Mouse (Mus musculus): ENCODE data around the gene Shmt1.
A peak's percentile ranks its signal among the peaks of the same experiment; 100 is the strongest.

Gene Shmt1

DNA sequence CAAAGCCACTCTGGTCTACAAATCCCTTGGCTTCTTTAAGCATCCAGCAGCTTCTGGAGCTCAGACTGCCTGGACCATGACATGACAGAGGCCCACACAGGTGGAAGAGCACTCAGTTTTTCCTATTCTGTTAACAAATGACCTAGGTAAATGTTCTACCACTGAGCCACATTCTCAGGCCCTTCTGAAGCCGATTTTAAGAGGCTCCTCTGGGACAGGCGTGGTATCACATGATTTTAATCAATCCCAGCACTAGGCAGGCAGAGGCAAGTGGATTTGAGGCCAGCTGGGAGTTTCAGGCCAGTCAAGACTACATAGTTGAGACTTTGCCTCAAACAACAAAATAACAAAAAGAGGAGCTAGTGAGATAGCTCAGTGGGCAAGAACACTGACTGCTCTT lies 21.0 kb downstream of the Shmt1 start:
- no peak for DNase-seq (ENCODE audit: low spot score)

DNA sequence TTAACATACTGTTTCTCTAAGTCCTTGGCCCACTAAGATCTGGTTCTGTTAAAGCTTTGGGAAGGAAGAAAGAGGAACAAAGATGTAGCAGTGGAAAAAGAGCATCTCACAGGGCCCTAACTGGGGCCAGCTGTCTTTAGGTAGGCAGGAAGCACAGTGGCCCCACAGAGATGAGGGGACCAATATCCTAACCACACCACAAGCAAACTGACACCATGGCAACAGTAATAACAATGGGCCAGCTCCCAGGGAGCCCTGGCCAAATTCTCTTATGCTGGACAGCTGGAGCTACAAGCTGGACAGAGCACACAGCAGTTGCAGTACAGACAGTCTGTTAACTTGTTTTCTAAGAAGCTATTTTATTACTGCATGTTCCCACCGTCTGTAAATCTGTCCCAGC lies 23.9 kb downstream of the Shmt1 start:
- DNase-seq (ENCODE audit: low spot score): no peak

DNA sequence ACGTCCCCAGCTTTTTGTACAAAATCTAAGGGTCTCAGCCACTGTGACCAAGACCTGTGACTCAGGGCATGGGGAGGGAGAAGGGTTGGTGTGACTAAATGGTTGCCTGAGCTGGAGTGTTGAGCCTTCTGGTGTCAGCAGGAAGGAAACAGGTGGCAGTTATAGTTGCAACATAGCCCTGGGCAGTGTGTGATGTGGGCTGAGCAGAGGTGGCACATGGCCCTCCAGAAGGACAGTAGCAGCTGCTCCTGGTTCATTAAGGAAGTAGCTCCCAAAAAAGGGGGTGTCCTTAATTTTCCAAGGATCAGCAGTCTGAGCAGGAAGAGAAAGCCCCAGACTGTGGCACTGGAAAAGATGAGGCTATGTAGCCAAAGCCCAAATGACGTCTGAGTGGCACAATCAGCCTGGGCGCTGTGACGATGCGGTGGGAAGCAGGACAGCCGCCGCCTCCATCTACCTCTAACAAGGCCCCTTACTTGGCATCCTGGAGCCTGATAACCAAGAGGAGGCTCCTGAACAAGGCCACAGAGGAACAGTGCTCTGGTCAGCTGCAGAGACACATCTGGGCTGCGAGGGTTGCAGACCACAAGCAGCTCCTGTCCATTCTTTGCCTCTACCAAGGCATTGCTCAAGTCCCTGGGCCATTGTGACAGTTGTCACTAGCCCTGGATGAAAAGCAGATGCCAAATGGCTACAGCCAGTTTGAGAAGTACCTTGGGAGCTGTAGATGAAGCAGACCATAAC lies 27.2 kb downstream of the Shmt1 start:
- no peak for DNase-seq (ENCODE audit: low spot score)

DNA sequence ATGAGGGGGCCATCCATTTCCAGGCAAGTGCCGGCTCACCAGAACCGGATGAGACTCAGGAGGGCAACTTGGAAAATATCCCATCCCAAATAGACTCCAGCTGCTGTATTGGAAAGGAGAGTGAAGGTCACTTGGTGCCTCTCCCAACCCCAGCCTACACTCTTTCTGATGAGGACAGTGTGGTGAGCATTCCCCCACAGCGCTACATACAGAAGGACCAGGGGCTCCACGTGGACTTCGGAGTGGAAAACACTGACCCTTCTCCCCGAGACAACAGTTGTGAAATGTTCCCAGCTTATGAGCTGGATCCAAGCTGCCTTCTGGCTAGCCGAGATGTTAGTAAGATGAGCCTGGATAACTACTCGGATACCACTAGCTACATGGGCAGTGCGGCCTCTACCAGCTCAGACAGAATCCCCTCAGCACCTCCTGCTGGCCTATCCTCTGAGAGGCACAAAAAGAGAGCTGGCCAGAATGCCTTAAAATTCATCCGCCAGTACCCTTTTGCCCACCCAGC lies 31.8 kb downstream of the Shmt1 start:
- no peak for DNase-seq (ENCODE audit: low spot score)

DNA sequence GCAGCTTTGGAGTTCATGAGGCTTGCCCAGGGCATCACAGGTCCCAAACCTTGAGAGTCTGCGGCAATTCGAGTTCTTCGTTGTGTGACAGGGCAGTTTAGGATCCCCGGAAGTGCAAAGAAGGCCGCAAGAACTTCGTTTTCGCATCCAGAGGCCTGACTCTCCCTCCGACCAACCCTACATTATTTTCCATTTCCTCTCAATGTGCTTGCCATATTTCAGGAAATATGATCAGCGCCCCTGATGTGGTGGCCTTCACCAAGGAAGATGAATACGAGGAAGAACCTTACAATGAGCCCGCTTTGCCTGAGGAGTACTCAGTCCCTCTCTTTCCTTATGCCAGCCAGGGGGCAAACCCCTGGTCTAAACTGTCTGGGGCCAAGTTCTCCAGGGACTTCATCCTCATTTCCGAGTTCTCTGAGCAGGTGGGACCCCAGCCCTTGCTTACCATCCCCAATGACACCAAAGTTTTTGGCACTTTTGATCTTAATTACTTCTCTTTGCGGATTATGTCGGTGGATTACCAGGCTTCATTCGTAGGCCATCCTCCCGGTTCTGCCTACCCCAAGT lies 33.6 kb downstream of the Shmt1 start:
- DNase-seq (ENCODE audit: low spot score): no peak

DNA sequence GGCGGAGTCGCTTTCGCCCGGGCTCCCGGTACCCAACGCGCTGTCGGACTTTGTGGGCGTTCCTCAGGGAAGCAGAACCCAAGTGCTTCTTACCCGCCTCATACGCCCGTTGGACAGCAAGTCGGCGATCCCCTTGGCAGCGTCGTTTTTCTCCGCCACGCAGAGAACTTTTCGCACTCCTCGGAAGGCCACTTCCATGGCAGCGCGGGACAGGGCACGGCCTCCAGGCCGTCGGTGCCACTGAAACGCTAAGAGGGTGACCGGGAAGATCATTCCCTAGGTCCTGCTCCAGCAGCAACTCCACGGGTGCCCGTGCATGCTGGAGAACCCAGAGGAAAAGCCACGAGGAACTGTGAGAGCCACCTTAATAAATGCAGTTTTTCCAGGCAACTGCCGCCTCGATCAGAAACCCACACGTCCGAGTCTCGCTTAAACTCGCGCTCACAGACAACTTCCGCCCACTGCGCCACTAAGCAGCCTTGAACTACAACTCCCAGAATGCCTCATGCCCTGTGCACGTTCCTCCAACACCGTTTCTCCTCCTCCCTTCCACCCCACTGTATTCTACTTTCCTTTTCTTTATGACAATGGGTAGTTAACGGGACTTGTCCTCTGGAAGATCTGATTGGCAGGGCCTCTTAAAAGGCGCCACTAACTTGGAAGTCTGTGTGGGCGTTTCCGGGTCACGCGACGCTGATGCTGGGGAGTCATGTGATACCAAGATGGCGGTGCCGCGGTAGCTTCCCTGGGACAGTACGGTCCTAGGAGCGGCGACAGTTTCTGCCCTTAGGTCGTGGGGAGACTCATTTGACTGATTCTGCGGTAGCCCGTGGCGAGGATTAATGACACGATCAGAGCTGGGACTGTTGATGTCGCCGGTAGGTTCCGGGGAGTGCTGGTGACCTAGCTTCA lies 34.4 kb downstream of the Shmt1 start, which contains the start of the genes Top3a and Smcr8:
Gene Top3a (minus strand): TSS at position 537 of the 912 bp plus-strand sequence.
Gene Smcr8 (plus strand): TSS at position 696 of the 912 bp plus-strand sequence.
- peak; percentile 83 for DNase-seq (ENCODE audit: low spot score)

DNA sequence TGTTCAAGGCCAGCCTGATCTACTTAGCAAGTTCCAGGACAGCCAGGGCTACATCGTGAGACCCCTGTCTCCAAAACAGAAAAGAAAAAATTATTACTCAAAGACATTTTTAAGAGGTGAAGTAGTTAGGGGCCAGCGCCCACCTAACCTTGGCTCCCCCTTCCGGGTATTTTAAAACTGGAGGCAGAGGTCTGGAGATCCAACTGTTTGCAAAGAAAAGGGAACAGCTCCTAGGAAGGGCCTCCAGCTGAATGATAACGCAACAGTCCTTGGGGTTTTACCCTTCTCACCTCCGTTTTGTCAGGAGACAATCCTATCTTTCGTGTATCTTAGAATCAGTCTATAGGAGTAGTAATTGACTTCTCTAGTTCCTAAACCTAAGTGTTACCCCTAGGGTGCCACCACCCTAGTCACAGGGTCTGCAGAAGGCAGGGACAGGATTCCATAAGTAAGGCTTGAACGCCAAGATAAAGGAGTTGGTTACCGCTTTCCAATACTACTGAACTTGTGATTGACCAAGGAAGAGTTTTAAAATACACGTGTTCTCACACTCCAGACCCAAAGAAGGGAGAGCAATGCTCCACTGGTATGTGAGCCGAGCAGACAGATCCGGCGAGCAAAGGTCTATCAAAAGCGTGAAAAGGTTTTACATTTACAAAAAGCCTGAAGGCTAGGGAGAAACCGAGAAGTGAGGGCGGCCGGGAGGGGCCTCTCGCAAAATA lies 35.2 kb downstream of the Shmt1 start:
- no peak for DNase-seq (ENCODE audit: low spot score)

DNA sequence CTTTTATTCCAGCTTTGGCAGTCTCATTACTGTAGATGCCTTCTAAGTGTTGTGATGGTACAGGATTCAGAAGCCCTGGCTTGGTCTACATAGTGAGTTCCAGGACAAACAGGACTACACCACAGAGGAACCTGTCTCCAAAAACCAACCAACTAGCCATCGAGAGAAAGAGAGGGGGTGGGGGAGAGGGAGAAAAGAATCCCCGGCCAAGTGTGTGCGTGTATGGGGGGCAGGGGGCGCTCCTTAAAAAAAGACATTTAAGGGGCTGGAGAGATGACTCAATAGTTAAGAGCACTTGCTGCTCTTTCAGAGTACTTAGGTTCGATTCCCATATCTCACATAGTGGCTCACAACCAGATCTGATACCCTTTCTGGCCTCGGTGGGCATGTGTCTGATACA lies 35.9 kb downstream of the Shmt1 start:
- no peak for DNase-seq (ENCODE audit: low spot score)

DNA sequence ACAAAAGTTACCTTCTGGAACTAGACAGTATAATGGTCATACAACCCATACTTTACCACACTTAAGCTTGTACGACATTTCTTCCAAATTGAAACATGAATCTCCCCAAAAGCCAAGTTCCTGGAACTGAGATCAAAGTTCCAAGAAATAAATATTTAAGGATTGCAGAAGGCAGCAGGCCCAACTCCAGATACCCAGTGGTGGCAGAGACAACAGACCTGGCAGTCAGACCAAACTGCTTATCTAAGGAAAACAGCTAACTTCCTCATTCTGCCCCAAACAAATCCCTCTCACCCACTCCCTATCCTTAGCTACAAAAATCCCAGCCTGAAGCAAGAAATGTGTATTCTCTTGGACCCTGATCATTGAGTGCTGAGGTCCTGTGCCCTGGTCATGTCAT lies 36.7 kb downstream of the Shmt1 start:
- no peak for DNase-seq (ENCODE audit: low spot score)

DNA sequence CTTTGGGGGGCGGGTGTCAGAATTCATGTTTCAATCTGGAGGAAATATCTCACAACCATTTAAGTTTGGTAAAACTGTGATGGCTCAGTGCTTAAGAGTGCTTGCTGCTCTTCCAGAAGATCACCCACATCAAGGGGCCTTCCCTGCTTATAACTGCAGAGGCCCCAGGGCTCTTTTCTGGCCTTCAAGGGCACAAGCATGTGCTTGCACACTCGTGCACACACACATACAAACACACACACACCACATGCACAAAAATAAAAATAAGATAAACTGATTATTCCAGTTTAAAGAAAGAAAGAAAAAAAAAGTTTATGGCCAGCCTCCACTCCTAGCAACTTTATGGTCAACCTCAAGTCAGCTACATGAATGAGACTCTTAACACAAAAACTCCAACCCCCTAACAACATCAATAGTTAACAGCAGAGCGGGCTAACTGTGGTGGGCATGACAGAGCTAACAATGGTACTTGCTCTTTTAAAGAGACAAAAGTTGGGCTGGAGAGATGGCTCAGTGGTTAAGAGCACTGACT lies 37.3 kb downstream of the Shmt1 start:
- no peak for DNase-seq (ENCODE audit: low spot score)

DNA sequence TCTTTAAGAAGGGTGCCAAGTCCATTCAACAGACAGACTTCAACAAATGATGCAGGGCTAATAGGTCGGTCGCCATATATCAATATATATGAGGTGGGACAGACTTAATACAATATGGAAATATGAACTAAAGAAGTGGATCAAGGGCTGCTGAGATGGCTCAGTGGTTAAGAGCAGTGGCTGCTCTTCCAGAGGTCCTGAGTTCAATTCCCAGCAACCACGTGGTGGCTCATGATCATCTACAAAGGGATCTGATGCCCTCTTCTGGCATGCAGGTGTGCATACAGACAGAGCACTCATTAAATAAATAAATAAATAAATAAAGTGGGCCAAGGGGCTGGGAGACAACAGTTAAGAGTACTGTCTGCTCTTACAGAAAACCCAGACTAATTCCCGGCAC lies 39.4 kb downstream of the Shmt1 start:
- DNase-seq (ENCODE audit: low spot score): no peak

DNA sequence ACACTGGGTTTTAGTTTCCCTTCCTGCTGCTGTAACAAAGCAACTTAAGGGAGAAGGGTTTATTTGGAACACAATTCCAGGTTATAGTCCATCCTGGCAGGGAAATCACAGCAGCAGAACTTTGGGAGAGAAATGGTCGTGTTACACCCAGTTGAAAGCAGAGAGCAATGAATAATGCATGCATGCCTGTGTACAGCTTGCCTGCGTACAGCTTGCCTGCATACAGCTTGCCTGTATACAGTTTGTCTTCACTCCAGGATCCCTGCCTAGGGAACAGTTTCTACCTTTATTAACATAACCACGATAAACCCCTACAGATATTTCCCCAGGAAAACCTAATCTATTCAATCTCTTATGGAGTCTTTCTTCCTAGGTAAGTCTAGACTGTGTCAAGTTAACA lies 40.7 kb downstream of the Shmt1 start:
- DNase-seq (ENCODE audit: low spot score): no peak

DNA sequence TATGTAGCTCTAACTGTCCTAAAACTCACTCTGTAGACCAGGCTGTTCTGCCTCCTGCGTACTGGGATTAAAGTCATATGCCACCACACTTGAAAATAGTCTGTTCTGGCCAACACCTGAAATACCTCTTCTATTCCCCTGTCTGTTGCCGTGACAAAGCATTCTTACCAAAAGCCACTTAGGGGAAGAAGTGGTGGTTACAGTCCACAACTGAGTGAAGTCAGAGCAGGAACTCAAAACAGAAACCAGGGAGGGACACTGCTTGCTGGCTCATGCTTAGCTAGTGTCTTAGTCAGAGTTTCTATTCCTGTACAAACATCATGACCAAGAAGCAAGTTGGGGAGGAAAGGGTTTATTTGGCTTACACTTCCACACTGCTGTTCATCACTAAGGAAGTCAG lies 42.2 kb downstream of the Shmt1 start:
- DNase-seq (ENCODE audit: low spot score): no peak

DNA sequence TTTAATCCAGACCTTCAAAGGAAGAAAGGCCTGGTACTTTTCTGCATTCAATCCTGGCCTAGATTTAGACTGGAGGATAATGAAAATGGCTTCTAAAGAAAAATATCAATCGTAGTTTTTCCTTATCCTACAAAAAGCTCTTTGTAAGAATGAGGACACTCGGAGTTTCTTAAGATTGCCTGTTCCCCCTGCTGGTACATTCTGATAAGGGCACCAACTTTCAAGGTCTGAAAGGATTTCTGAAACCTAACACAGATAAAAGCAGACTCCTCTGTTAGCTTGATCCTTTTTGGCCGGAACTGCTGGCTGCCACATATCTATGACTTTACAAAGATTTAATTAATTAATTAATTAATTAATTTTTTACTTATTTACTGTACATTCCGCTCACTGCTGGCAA lies 44.5 kb downstream of the Shmt1 start:
- DNase-seq (ENCODE audit: low spot score): no peak

DNA sequence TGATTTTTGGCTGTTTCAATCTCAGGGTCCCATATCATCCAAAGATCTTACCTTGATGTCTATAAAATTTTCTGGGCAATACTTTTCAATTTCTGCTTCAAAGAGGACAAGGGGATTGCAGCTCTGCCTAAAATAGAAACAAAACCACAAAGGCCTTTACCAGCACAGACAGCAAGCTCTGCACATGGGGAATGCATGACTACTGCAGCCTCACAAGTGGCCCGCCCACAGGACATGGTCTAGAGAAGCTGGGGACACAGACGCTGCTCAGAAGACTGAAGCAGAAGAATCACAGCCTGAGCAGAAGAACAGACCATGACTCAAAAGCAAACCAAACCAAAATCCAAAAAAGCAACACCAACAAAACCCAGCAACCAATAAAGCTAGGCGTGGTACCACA lies 49.8 kb downstream of the Shmt1 start:
- no peak for DNase-seq (ENCODE audit: low spot score)

DNA sequence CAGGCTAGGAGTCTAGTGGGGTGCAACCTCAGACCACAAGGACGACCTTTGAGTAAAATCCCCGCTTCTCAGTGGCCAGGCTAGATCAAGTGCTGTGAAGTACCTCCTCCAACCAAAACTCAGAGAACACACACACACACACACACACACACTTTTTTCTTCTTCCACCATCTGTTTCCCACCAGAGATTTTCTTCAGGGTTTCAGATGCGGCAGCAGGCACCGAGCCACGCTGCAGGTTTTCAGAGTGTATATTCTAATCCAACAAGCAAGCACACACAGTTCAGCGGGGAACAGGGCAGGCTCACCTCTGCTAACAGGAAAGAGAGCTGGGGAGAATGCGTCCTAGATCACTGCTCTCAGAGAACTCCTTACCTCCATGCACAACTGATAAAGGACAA lies 55.9 kb downstream of the Shmt1 start:
- DNase-seq (ENCODE audit: low spot score): no peak

DNA sequence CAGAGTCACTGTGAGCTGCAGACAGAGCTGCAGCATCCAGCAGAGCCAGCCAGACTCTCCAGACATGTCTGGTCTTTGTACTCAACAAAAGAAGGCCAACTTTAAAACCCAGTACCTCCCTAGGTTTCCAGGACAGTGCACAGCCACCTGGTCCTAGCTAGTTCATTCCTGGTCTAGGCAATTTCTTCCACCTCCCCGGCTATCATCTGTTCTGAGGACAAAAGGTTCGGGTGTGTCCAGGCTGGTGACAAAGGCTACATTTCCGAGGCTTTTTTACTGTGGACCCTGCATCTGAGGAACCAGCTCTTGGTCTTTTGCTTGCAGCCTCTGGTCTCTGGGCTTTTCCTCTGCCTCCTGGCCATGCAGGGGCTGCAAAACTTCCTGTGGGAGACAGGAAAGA lies 71.2 kb downstream of the Shmt1 start:
- DNase-seq (ENCODE audit: low spot score): no peak

All from testis, postnatal 10 days (tissue).